Comparison of ENCODE assay signal across 9 mouse cellular contexts in the genomic region with DNA sequence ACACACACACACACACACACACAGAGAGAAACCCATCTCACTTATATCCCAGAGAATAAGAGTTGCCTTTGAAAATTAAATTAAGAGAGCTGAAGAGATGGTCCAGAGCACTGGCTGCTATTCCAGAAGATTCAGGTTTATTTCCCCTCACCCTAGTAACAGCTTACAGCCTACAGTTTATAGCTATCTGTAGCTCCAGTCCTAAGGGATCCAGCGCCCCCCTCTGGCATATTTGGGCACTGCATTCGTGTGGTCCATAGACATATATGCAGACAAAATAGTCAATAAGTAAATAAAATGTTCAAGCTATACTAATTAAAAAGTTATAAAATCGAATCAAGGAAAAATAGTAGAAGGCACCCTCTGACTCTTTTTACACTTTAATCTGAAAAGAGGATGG.
DNase-seq lines count a peak whose midpoint lies in the region; ATAC-seq and TF ChIP-seq lines count a peak whose summit lies in the region.
"Had no signal": no experiment of that assay in that cellular context is flagged by ENCODE, and none has a peak within 500 bp of the region (broad histone marks: within the 10 kb centered on the region; RNA-seq: fewer than 3 reads in every experiment).

No protein-coding gene starts in this region.

- intact Hi-C loops in gastrocnemius, postnatal 14 days (cut with DNase I; ENCODE audit: low total_unique reads): no loop called here
- intact Hi-C loops in heart, postnatal 25 days (cut with DNase I): no loop called here

- no peaks in the 10 kb centered on the region for H3K4me1 ChIP-seq in midbrain, postnatal 0 days (ENCODE audit: insufficient read depth, low read length)
- H3K4me1 ChIP-seq: embryonic facial prominence, embryonic 12.5 days had no signal

- no peak overlapping the region for H3K4me2 ChIP-seq in midbrain, postnatal 0 days (ENCODE audit: low read depth, low read length, poor library complexity, severe bottlenecking)
- H3K4me2 ChIP-seq: embryonic facial prominence, embryonic 12.5 days had no signal

- no peaks in the 10 kb centered on the region for H3K36me3 ChIP-seq in midbrain, postnatal 0 days (ENCODE audit: insufficient read depth, low read length)
- H3K36me3 ChIP-seq: embryonic facial prominence, embryonic 12.5 days had no signal

- H3K9me3 ChIP-seq in midbrain, postnatal 0 days (ENCODE audit: low read length): no peaks in the 10 kb centered on the region

- no peak for ATAC-seq in midbrain, postnatal 0 days (ENCODE audit: low FRiP score)

- WGBS in midbrain, postnatal 0 days: 26% methylated on average over 3 of the region's 3 CpGs

- no peak overlapping the region for H3K4me3 ChIP-seq in layer of hippocampus, adult 2 months
- H3K4me3 ChIP-seq in midbrain, postnatal 0 days (ENCODE audit: low read depth, low read length): no peak overlapping the region
- H3K4me3 ChIP-seq: embryonic facial prominence, embryonic 12.5 days had no signal

- peak; percentile 79 for TF ChIP-seq CTCF in layer of hippocampus, adult 2 months (conservative IDR thresholded peaks at IDR 0.05)
- peak; percentile 93 for TF ChIP-seq CTCF in midbrain, postnatal 0 days (IDR thresholded peaks at IDR 0.05)

- H3K27me3 ChIP-seq in midbrain, postnatal 0 days (ENCODE audit: insufficient read depth, low read length): no peaks in the 10 kb centered on the region
- H3K27me3 ChIP-seq: embryonic facial prominence, embryonic 12.5 days had no signal

- no peak overlapping the region for H3K27ac ChIP-seq in layer of hippocampus, adult 2 months
- no peak overlapping the region for H3K27ac ChIP-seq in midbrain, postnatal 0 days (ENCODE audit: low read depth, low read length)
- H3K27ac ChIP-seq: embryonic facial prominence, embryonic 12.5 days had no signal

- H3K9ac ChIP-seq in midbrain, postnatal 0 days (replicated peaks; ENCODE audit: low read length, poor library complexity, severe bottlenecking): no peak overlapping the region
- H3K9ac ChIP-seq: embryonic facial prominence, embryonic 12.5 days had no signal

- DNase-seq in layer of hippocampus, adult 2 months (ENCODE audit: low spot score in 2 of 2): peak in 1 of 2 experiments; percentile 59
- DNase-seq in layer of hippocampus, adult 9-11 months: no peak
- peak; percentile 39 for DNase-seq in R1 (ENCODE audit: low read depth, low spot score)
- DNase-seq in c-Kit-positive CD71-positive TER-119-negative erythroid progenitor cells, embryonic 14.5 days (ENCODE audit: low read depth): peak; percentile 1
- DNase-seq in gastrocnemius, postnatal 14 days: peak; percentile 9
- peak; percentile 87 for DNase-seq in midbrain, postnatal 0 days (ENCODE audit: low spot score)
- DNase-seq in thymus, adult 18-20 months: no peak
- DNase-seq in heart, postnatal 25 days (ENCODE audit: low spot score): no peak

Comparison
In these comparisons a context has a peak if more than half of its experiments do, and no peak if none do; other contexts are left out.
1. DNase-seq: peak in R1 (single experiment), c-Kit-positive CD71-positive TER-119-negative erythroid progenitor cells, embryonic 14.5 days (single experiment), gastrocnemius, postnatal 14 days (single experiment) and midbrain, postnatal 0 days (single experiment); none in layer of hippocampus, adult 9-11 months (single experiment), thymus, adult 18-20 months (0 of 2) and heart, postnatal 25 days (single experiment).